Mouse (Mus musculus): ENCODE data around the gene Syndig1. TPM values are rescaled to one million over a fixed set of nuclear protein-coding genes. Genes with fewer than 3 reads are reported as not detected.

Gene Syndig1
- 45.5 and 51.1 TPM in 2 replicates for total RNA-seq (2014; rRNA removed)
- 38.3 and 39.2 TPM in 2 replicates for polyA plus RNA-seq (2015; fragmentation: Nextera tagmentation; extraction: Ambion mirVana)

DNA sequence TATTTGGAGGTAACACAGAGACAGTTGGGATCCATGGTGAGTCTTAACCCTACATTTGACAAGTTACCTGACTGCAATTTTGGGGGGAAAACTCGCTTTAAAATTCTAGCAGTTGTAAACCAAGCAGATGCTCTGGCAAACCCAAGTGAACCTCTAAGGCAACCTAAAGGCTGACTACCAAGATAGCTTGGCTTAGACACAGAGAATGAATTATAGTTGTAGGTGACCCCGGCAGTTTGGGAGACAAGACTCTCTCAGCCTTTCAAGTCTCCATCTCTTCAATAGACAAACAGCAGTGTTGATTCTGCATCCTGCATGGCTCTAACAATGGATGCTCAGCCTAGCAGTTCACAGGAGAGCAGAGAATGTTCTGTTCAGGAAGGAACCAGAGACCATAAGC lies at the start of gene Syndig1:
Syndig1 (plus strand) TSS at position 301 of the 400 bp plus-strand sequence.
- TF ChIP-seq CTCF (IDR thresholded peaks at IDR 0.05; ENCODE audit: low read depth) = no peak
- H3K4me2 ChIP-seq (ENCODE audit: low read depth, low read length) = peak within 1 kb of the TSS; percentile 97
- 79% methylated on average over 2 of the region's 2 CpGs for WGBS
- H3K27me3 ChIP-seq (ENCODE audit: insufficient read depth, low read length) = no peaks in the 10 kb centered on the region
- H3K27ac ChIP-seq = no peak within 1 kb of the TSS; the same call in 1 of the 2 replicates
- no peaks in the 10 kb centered on the region for H3K9me3 ChIP-seq (ENCODE audit: low read length)
- 0 out of 2 replicates have a peak, but pooled peaks cover 4% of the 10 kb centered on the region for H3K4me1 ChIP-seq (ENCODE audit: insufficient read depth, low read length)
- peak within 1 kb of the TSS; percentile 72 for H3K4me3 ChIP-seq (ENCODE audit: low read length)
- no peak for ATAC-seq
- no peak for DNase-seq (ENCODE audit: low spot score)
- H3K9ac ChIP-seq (replicated peaks; ENCODE audit: low read length) = peak within 1 kb of the TSS; percentile 63; the same call in 1 of the 2 replicates
- H3K36me3 ChIP-seq (ENCODE audit: insufficient read depth, low read length) = no peaks in the 10 kb centered on the region

DNA sequence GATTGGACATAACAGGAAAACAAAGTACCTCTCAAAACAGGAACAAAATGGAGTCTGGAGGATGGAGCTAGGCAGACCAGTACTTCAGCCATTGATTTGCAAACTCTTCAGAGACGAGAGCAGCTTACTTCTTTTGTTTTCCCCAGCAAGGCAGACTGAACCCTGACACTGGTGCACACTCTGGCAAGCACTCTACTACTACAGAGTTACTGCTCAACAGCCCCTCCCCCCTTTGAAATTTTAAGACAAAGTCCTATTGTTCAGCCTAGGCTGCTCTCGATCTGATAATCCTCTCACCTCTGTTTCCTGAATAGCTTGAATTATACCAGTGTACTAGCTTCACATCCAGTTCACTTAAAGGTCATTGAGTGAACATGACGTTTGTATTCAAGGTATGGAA lies 30.4 kb upstream of the Syndig1 start:
- DNase-seq (ENCODE audit: low spot score) (no peak), ATAC-seq (no peak)
- no peak for TF ChIP-seq CTCF (IDR thresholded peaks at IDR 0.05; ENCODE audit: low read depth)

DNA sequence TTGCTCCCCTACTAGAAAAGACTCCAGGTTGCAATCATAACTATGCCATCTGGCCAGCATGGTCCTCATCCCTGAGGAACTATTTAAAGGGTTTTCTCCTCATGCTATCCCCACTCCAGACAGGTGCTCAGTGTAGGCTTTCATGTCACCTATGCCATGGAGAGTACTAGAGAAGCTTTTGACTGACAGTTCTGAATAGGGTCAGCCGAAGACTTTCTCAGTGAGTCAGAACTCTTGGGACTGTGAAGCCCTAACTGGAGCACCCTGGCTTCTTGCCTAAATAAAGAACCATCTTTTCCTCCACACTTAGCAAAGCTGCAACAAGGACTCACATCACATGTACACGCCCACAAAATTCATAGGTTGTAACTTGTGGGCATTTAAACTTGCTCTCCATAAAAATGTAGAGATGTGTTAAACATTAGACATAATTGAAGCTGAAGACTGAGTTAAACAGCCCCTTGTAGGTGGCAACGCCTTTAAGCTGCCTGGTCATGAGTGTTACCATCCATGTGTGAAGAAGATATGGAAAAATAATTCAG lies 24.3 kb upstream of the Syndig1 start:
- H3K36me3 ChIP-seq (ENCODE audit: insufficient read depth, low read length) = no peaks in the 10 kb centered on the region
- no peaks in the 10 kb centered on the region for H3K27me3 ChIP-seq (ENCODE audit: insufficient read depth, low read length)
- H3K9ac ChIP-seq (replicated peaks; ENCODE audit: low read length) = no peak overlapping the region
- no peaks in the 10 kb centered on the region for H3K9me3 ChIP-seq (ENCODE audit: low read length)
- TF ChIP-seq CTCF (IDR thresholded peaks at IDR 0.05; ENCODE audit: low read depth) = no peak
- no peaks in the 10 kb centered on the region for H3K4me1 ChIP-seq (ENCODE audit: insufficient read depth, low read length)
- H3K27ac ChIP-seq = no peak overlapping the region
- no peak for ATAC-seq
- no peak for DNase-seq (ENCODE audit: low spot score)
- WGBS = 79% methylated on average over 3 of the region's 3 CpGs
- no peak overlapping the region for H3K4me3 ChIP-seq (ENCODE audit: low read length)
- H3K4me2 ChIP-seq (ENCODE audit: low read depth, low read length) = no peak overlapping the region

More for the DNA sequence above, 30.4 kb upstream of the Syndig1 start:
- Histone ChIP-seq H3K4me2 (ENCODE audit: low read depth, low read length) (no peak overlapping the region), H3K27ac (no peak overlapping the region), H3K4me3 (ENCODE audit: low read length) (no peak overlapping the region), H3K9ac (replicated peaks; ENCODE audit: low read length) (no peak overlapping the region), H3K9me3 (ENCODE audit: low read length) (no peaks in the 10 kb centered on the region), H3K27me3 (ENCODE audit: insufficient read depth, low read length) (no peaks in the 10 kb centered on the region), H3K4me1 (ENCODE audit: insufficient read depth, low read length) (no peaks in the 10 kb centered on the region), H3K36me3 (ENCODE audit: insufficient read depth, low read length) (no peaks in the 10 kb centered on the region)
- WGBS = 18% methylated on average over 3 of the region's 3 CpGs

DNA sequence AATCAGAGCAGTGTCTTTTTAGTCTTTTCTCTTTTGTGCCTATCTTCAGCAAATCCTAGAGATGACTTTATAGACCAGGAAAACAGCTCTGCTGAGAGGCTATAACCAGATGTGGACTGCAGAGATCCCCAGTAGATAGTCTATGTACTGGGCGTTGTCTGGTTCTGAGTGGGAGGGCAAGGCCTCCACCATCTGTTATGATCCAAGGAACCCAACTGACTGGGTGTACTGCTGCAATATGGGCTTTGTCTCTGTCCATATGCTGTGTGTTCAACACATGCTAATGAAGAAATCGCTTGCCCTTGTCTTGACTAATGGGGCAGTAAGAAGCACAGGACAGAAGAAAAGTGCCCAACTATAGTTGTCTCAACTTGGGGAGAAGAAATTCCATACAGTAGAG lies 23.8 kb upstream of the Syndig1 start:
- ATAC-seq = no peak
- Histone ChIP-seq H3K27me3 (ENCODE audit: insufficient read depth, low read length) (no peaks in the 10 kb centered on the region), H3K36me3 (ENCODE audit: insufficient read depth, low read length) (no peaks in the 10 kb centered on the region), H3K27ac (no peak overlapping the region), H3K9me3 (ENCODE audit: low read length) (no peaks in the 10 kb centered on the region), H3K4me1 (ENCODE audit: insufficient read depth, low read length) (no peaks in the 10 kb centered on the region), H3K9ac (replicated peaks; ENCODE audit: low read length) (no peak overlapping the region), H3K4me2 (ENCODE audit: low read depth, low read length) (no peak overlapping the region), H3K4me3 (ENCODE audit: low read length) (no peak overlapping the region)
- 79% methylated on average over 2 of the region's 2 CpGs for WGBS
- DNase-seq (ENCODE audit: low spot score) = no peak
- no peak for TF ChIP-seq CTCF (IDR thresholded peaks at IDR 0.05; ENCODE audit: low read depth)

DNA sequence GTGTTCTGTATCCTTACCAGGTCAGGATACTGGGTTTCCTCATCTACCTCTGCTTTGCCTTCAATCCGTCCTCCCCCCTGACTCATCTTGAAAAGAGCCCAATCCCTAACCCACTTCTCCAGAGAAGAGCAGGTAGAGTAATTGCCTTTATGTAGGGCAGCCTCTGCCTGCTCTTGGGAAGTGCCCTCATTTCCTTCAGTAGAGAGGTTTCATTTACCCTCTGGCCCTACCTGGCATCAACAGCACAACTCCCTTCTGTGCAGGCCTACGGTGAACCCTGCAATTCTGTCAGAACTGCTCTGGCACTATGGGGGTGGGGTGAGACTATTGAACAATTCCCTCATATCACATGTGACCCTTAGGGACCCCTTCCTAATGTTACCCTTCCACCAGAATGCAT lies 16.1 kb upstream of the Syndig1 start:
- Histone ChIP-seq H3K36me3 (ENCODE audit: insufficient read depth, low read length) (no peaks in the 10 kb centered on the region), H3K4me3 (ENCODE audit: low read length) (no peak overlapping the region), H3K9me3 (ENCODE audit: low read length) (no peaks in the 10 kb centered on the region), H3K9ac (replicated peaks; ENCODE audit: low read length) (no peak overlapping the region), H3K27ac (no peak overlapping the region), H3K4me2 (ENCODE audit: low read depth, low read length) (no peak overlapping the region), H3K4me1 (ENCODE audit: insufficient read depth, low read length) (no peaks in the 10 kb centered on the region), H3K27me3 (ENCODE audit: insufficient read depth, low read length) (no peaks in the 10 kb centered on the region)
- DNase-seq (ENCODE audit: low spot score) = no peak
- TF ChIP-seq CTCF (IDR thresholded peaks at IDR 0.05; ENCODE audit: low read depth) = no peak
- WGBS = 94% methylated on average over 2 of the region's 2 CpGs
- ATAC-seq = peak; percentile 63; the same call in 1 of the 2 replicates

DNA sequence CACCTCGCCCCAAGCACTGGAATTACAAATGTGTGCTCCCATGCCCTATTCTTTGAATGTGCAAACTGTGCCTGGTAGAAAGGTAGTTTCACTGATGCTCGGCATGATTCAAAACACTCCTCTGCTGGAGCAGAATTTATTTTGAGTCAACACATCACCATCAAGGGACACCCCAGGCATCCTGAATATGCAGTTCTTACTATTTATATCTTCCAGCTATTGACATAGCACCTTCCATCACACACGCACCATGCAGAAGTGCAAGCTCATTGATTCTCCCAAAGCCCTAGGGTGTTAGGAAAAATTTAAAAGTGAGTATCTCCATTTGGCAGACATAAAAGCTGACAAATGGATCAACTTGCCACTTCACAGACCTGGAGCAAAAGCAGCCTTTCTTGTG lies 10.6 kb upstream of the Syndig1 start:
- Histone ChIP-seq H3K9me3 (ENCODE audit: low read length) (no peaks in the 10 kb centered on the region), H3K4me3 (ENCODE audit: low read length) (no peak overlapping the region), H3K27me3 (ENCODE audit: insufficient read depth, low read length) (no peaks in the 10 kb centered on the region), H3K4me1 (ENCODE audit: insufficient read depth, low read length) (no peaks in the 10 kb centered on the region), H3K36me3 (ENCODE audit: insufficient read depth, low read length) (no peaks in the 10 kb centered on the region), H3K27ac (no peak overlapping the region), H3K9ac (replicated peaks; ENCODE audit: low read length) (no peak overlapping the region), H3K4me2 (ENCODE audit: low read depth, low read length) (no peak overlapping the region)
- DNase-seq (ENCODE audit: low spot score) (no peak), ATAC-seq (no peak)
- no peak for TF ChIP-seq CTCF (IDR thresholded peaks at IDR 0.05; ENCODE audit: low read depth)
- 74% methylated on average over 3 of the region's 3 CpGs for WGBS

DNA sequence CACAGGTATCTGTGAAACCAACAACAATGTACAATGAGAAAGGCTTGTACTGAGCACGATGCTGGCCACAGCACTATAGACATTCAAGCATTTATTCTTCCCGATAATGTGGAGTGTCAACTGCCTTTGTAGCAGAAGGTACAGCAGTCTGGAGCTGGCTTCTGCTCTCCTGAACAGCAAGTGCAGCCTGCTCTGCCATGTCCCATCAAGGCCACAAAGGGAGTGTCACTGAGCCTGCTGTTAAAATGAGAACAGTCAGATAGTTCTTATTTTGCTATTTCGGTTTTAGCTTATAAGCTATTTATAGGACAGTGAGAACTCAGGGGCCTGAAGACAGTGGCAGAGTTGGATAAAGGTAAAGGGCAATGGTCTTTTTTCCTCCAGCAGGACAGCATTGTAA lies 9.3 kb upstream of the Syndig1 start:
- 88% methylated on average over 3 of the region's 3 CpGs for WGBS
- Histone ChIP-seq H3K4me3 (ENCODE audit: low read length) (no peak overlapping the region), H3K9ac (replicated peaks; ENCODE audit: low read length) (no peak overlapping the region), H3K27me3 (ENCODE audit: insufficient read depth, low read length) (no peaks in the 10 kb centered on the region), H3K4me1 (ENCODE audit: insufficient read depth, low read length) (no peaks in the 10 kb centered on the region), H3K27ac (no peak overlapping the region), H3K9me3 (ENCODE audit: low read length) (no peaks in the 10 kb centered on the region), H3K36me3 (ENCODE audit: insufficient read depth, low read length) (no peaks in the 10 kb centered on the region), H3K4me2 (ENCODE audit: low read depth, low read length) (no peak overlapping the region)
- DNase-seq (ENCODE audit: low spot score) (no peak), ATAC-seq (no peak)
- TF ChIP-seq CTCF (IDR thresholded peaks at IDR 0.05; ENCODE audit: low read depth) = no peak

Measured in hindbrain, postnatal 0 days (tissue).